Mouse (Mus musculus) lung, postnatal 0 days (tissue): ENCODE results near the gene Nxpe4. TPM values are rescaled to one million over a fixed set of nuclear protein-coding genes. Genes with fewer than 3 reads are reported as not detected.

Source experiments
- ATAC-seq: fragments of 200-750 bp; cut with Nextera tagmentation; 2 replicates; pipeline ENCODE4 v1.8.0; 2017; ENCODE audit warnings: moderate library complexity
- DNase-seq: peaks from one replicate; pipeline ENCODE4 v3.0.0-alpha.2; 2016; ENCODE audit warnings: low spot score
- H3K27ac ChIP-seq: fragments of 300-500 bp; sonication (generic); 2 replicates; pipeline ENCODE4 v1.5.1; 2014; ENCODE audit warnings: antibody characterized with exemption, mild to moderate bottlenecking, low read length, mixed read lengths
- H3K27me3 ChIP-seq: fragments of 300-500 bp; sonication (generic); replicated peaks from 2 replicates; pipeline ENCODE4 v1.6.1; 2014; ENCODE audit warnings: low read length, mixed read lengths; ENCODE audit not compliant: insufficient read depth
- H3K36me3 ChIP-seq: fragments of 300-500 bp; sonication (generic); 2 replicates; pipeline ENCODE4 v1.6.1; 2014; ENCODE audit warnings: low read length, mixed read lengths; ENCODE audit not compliant: insufficient read depth
- H3K4me1 ChIP-seq: fragments of 300-500 bp; sonication (generic); 2 replicates; pipeline ENCODE4 v1.6.1; 2014; ENCODE audit warnings: antibody characterized with exemption, low read depth, low read length, mixed read lengths; ENCODE audit not compliant: insufficient read depth
- H3K4me2 ChIP-seq: fragments of 300-500 bp; sonication (generic); replicated peaks from 2 replicates; pipeline ENCODE4 v1.6.1; 2014; ENCODE audit warnings: low read depth, mild to moderate bottlenecking, low read length, moderate library complexity, mixed read lengths
- H3K4me3 ChIP-seq: fragments of 300-500 bp; sonication (generic); 2 replicates; pipeline ENCODE4 v1.5.1; 2014; ENCODE audit warnings: low read depth, low read length
- H3K9ac ChIP-seq: fragments of 300-500 bp; sonication (generic); replicated peaks from 2 replicates; pipeline ENCODE4 v1.6.1; 2014; ENCODE audit warnings: low read depth, mild to moderate bottlenecking
- H3K9me3 ChIP-seq: fragments of 300-500 bp; sonication (generic); 2 replicates; pipeline ENCODE4 v1.6.1; 2016; ENCODE audit warnings: low read length, mixed read lengths
- CTCF ChIP-seq: IDR thresholded peaks from 2 replicates; pipeline ENCODE4 v1.5.1; 2016; ENCODE audit warnings: antibody characterized with exemption, mild to moderate bottlenecking
- EP300 ChIP-seq: IDR thresholded peaks from 2 replicates; pipeline ENCODE4 v1.6.1; 2016; ENCODE audit warnings: antibody characterized with exemption, mild to moderate bottlenecking, control low read depth
- WGBS: fragments of 180-500 bp; shearing (Covaris S2); extraction: QIAGEN DNeasy Blood & Tissue Kit; methylation state at CpG from one replicate; pipeline ENCODE4 v1.1.7; 2014; 5-methylcytosine and 5-hydroxymethylcytosine counted together
- polyA plus RNA-seq: library from polyadenylated mRNA; unstranded; fragments of >200 nt; fragmentation: Nextera tagmentation; extraction: Ambion mirVana; gene quantifications from 2 replicates; pipeline ENCODE4 v1.2.1, GENCODE M21; 2015

Gene Nxpe4
- polyA plus RNA-seq, 1 experiment from 2014 or later = 8.6 TPM

- ATAC-seq = no peak
- DNase-seq = no peak
- no peaks in the 10 kb centered on the region for H3K4me1 ChIP-seq
- no peaks in the 10 kb centered on the region for H3K9me3 ChIP-seq
- H3K27me3 ChIP-seq = no peaks in the 10 kb centered on the region
- H3K4me3 ChIP-seq = no peak overlapping the region
- WGBS = 40% methylated on average over 1 of the region's 1 CpGs
- no peak overlapping the region for H3K9ac ChIP-seq
- TF ChIP-seq EP300 = no peak
- peak; percentile 58 for TF ChIP-seq CTCF
- H3K4me2 ChIP-seq = no peak overlapping the region
- no peaks in the 10 kb centered on the region for H3K36me3 ChIP-seq
- no peak overlapping the region for H3K27ac ChIP-seq
Observed at GRCm38 (mm10) chr9:48176764-48177163, 14.9 kb downstream of the Nxpe4 start.

DNA sequence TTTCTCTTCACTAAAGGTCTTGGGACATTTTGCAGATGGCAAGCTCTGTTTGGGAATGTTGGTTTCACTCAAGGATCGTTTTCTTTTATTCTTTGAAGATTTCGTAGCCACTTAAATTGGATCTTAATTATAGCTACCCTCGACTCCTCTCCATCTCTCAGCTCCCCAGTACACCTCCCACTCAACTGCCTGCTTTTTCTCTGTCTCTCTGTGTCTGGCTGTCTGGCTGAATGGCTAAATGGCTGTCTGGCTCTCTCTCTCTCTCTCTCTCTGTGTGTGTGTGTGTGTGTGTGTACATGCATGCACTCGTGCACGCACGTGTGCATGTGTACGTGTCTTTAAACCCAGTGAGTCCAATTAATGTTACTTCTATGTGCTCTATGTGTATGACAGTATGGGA lies 19.5 kb downstream of the Nxpe4 start:
- WGBS = 90% methylated on average over 7 of the region's 7 CpGs
- no peak for DNase-seq
- TF ChIP-seq CTCF (no peak), EP300 (no peak)
- no peaks in the 10 kb centered on the region for H3K9me3 ChIP-seq
- H3K4me2 ChIP-seq = no peak overlapping the region
- H3K36me3 ChIP-seq = no peaks in the 10 kb centered on the region
- H3K9ac ChIP-seq = no peak overlapping the region
- H3K4me3 ChIP-seq = no peak overlapping the region
- no peak overlapping the region for H3K27ac ChIP-seq
- no peaks in the 10 kb centered on the region for H3K4me1 ChIP-seq
- ATAC-seq = no peak
- no peaks in the 10 kb centered on the region for H3K27me3 ChIP-seq

- ATAC-seq (no peak), DNase-seq (no peak)
- Histone ChIP-seq H3K4me1 (no peaks in the 10 kb centered on the region), H3K9ac (no peak overlapping the region), H3K27me3 (no peaks in the 10 kb centered on the region), H3K4me3 (no peak overlapping the region), H3K27ac (no peak overlapping the region), H3K4me2 (no peak overlapping the region), H3K36me3 (no peaks in the 10 kb centered on the region), H3K9me3 (no peaks in the 10 kb centered on the region)
- TF ChIP-seq EP300 = no peak
- no peak for TF ChIP-seq CTCF
- WGBS = 58% methylated on average over 7 of the region's 7 CpGs
Observed at GRCm38 (mm10) chr9:48182718-48183414, 21.0 kb downstream of the Nxpe4 start.

DNA sequence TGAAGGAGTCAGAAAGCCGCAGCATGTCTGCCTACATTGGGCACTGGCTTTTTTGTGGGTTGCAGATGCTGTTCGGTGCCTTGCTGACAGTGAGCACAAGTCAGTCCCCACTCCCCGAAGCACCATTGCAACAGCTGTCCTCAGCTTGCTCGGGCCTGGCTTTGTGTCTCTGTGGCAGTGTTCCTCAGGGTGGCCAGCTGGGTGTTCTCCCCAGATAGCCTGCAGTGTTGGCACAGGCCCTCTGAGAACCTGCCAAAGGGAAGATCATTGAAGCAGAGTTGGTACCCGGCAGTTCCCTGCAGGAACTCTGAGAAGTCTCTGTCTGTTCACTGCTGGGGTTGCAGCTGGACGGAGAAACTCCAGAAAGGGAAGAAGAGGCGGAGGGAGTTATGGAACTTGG lies 22.5 kb downstream of the Nxpe4 start:
- no peaks in the 10 kb centered on the region for H3K9me3 ChIP-seq
- no peak overlapping the region for H3K4me3 ChIP-seq
- 67% methylated on average over 7 of the region's 7 CpGs for WGBS
- peak; percentile 40; the same call in 1 of the 2 replicates for ATAC-seq
- no peaks in the 10 kb centered on the region for H3K36me3 ChIP-seq
- no peak overlapping the region for H3K4me2 ChIP-seq
- peak; percentile 20 for DNase-seq
- H3K27ac ChIP-seq = no peak overlapping the region
- no peaks in the 10 kb centered on the region for H3K4me1 ChIP-seq
- TF ChIP-seq EP300 = no peak
- TF ChIP-seq CTCF = no peak
- H3K27me3 ChIP-seq = no peaks in the 10 kb centered on the region
- H3K9ac ChIP-seq = no peak overlapping the region

GRCm38 (mm10) chr9:48188854-48189253 lies 27.0 kb downstream of the Nxpe4 start:
- ATAC-seq (no peak), DNase-seq (no peak)
- TF ChIP-seq EP300 (no peak), CTCF (no peak)
- H3K4me2 ChIP-seq = no peak overlapping the region
- H3K36me3 ChIP-seq = no peaks in the 10 kb centered on the region
- no peaks in the 10 kb centered on the region for H3K9me3 ChIP-seq
- no peak overlapping the region for H3K27ac ChIP-seq
- H3K4me3 ChIP-seq = no peak overlapping the region
- WGBS = 76% methylated on average over 6 of the region's 6 CpGs
- H3K27me3 ChIP-seq = no peaks in the 10 kb centered on the region
- no peak overlapping the region for H3K9ac ChIP-seq
- no peaks in the 10 kb centered on the region for H3K4me1 ChIP-seq

DNA sequence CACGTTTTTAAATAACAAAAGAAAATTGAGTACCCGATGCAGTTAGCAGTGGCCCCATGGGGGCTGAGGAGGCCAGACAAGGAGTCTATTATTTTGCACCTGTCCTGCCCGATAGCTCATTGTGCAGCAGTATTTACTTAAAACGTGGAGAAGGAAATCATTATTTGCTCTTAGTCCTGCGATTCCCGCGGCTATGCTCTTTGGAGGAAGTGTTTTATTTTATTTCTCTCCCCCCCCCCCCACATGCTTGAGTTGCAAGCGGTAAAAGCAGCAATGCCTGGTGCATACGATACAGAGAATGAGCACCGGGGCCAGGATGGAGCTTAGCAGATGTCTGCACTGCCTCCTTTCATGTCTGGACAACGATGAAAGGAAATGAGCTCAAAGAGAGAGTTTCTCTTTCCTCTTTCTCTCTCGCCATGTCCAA lies 35.6 kb downstream of the Nxpe4 start:
- H3K9me3 ChIP-seq = no peaks in the 10 kb centered on the region
- DNase-seq (no peak), ATAC-seq (no peak)
- no peak overlapping the region for H3K4me3 ChIP-seq
- H3K27ac ChIP-seq = no peak overlapping the region
- no peak overlapping the region for H3K9ac ChIP-seq
- H3K27me3 ChIP-seq = no peaks in the 10 kb centered on the region
- H3K36me3 ChIP-seq = no peaks in the 10 kb centered on the region
- WGBS = 32% methylated on average over 12 of the region's 12 CpGs
- TF ChIP-seq EP300 (no peak), CTCF (no peak)
- H3K4me1 ChIP-seq = no peaks in the 10 kb centered on the region
- 0 out of 2 replicates have a peak overlapping the region, but pooled peaks have one; percentile 8 for H3K4me2 ChIP-seq
